Mouse (Mus musculus) kidney, adult 2 months (tissue): ENCODE measurements around the gene Prr36. TPM values are rescaled to one million over a fixed set of nuclear protein-coding genes. Genes with fewer than 3 reads are reported as not detected.

Source experiments
- DNase-seq: peaks from one replicate; pipeline ENCODE4 v3.0.0; 2021
- H3K27ac ChIP-seq: fragments of 200-500 bp; 2 replicates; pipeline ENCODE4 v1.5.1; 2012; ENCODE audit warnings: low read depth, low read length, control low read depth, inconsistent platforms; ENCODE audit not compliant: insufficient read depth
- H3K27me3 ChIP-seq: fragments of 200-500 bp; replicated peaks from 2 replicates; pipeline ENCODE4 v1.6.1; 2012; ENCODE audit warnings: mild to moderate bottlenecking, moderate library complexity, low read length, inconsistent platforms; ENCODE audit not compliant: control insufficient read depth, insufficient read depth
- H3K36me3 ChIP-seq: fragments of 200-500 bp; 2 replicates; pipeline ENCODE4 v1.6.1; 2012; ENCODE audit warnings: mild to moderate bottlenecking, moderate library complexity, low read length, inconsistent platforms; ENCODE audit not compliant: control insufficient read depth, insufficient read depth
- H3K4me1 ChIP-seq: fragments of 200-500 bp; 2 replicates; pipeline ENCODE4 v1.6.1; 2011; ENCODE audit warnings: low read length; ENCODE audit not compliant: control insufficient read depth, insufficient read depth
- H3K4me3 ChIP-seq: fragments of 200-500 bp; 2 replicates; pipeline ENCODE4 v1.5.1; 2011; ENCODE audit warnings: mild to moderate bottlenecking, low read depth, low read length, control low read depth; ENCODE audit not compliant: insufficient read depth
- CTCF ChIP-seq: fragments of 200-500 bp; conservative IDR thresholded peaks from 2 replicates; pipeline ENCODE4 v1.5.1; 2011; ENCODE audit warnings: low read depth, mild to moderate bottlenecking, control low read depth, low read length, moderate library complexity, mixed read lengths; ENCODE audit not compliant: insufficient read depth, insufficient read length
- POLR2A ChIP-seq: fragments of 200-500 bp; IDR thresholded peaks from one replicate; pipeline ENCODE4 v1.6.1; 2011; ENCODE audit warnings: low read depth, low read length, control low read depth
- WGBS: fragments of 180-500 bp; shearing (Covaris S2); methylation state at CpG from one replicate; pipeline ENCODE4 v1.1.7; 2018; 5-methylcytosine and 5-hydroxymethylcytosine counted together
- polyA plus RNA-seq: library from polyadenylated mRNA; depleted of rRNA; stranded (reverse); fragments of >200 nt; gene quantifications from 2 replicates; pipeline ENCODE4 v1.2.3, GENCODE M21; 2012

Gene Prr36
- polyA plus RNA-seq, 1 experiment, result 0.17 TPM

- TF ChIP-seq POLR2A (no peak), CTCF (no peak)
- no peak for DNase-seq
- Histone ChIP-seq H3K4me1 (0 out of 2 replicates have a peak, but pooled peaks cover 3% of the 10 kb centered on the region), H3K36me3 (peaks cover 2% of the 10 kb centered on the region; the same call in 1 of the 2 replicates), H3K27ac (no peak overlapping the region), H3K4me3 (no peak overlapping the region), H3K27me3 (no peaks in the 10 kb centered on the region)
- 45% methylated on average over 3 of the region's 3 CpGs for WGBS
These were observed 28.1 kb downstream of the Prr36 start for GRCm38 (mm10) chr8:4189031-4189722.

- Histone ChIP-seq H3K27me3 (no peaks in the 10 kb centered on the region), H3K4me3 (no peak overlapping the region), H3K27ac (no peak overlapping the region), H3K4me1 (0 out of 2 replicates have a peak, but pooled peaks cover 3% of the 10 kb centered on the region), H3K36me3 (peaks cover 4% of the 10 kb centered on the region; the same call in 1 of the 2 replicates)
- TF ChIP-seq POLR2A, result no peak
- no peak for TF ChIP-seq CTCF
- no peak for DNase-seq
These were observed 28.7 kb downstream of the Prr36 start for GRCm38 (mm10) chr8:4188605-4189004.

- no peak overlapping the region for H3K4me3 ChIP-seq
- no peak for DNase-seq
- H3K27me3 ChIP-seq, result no peaks in the 10 kb centered on the region
- H3K36me3 ChIP-seq, result peaks cover 4% of the 10 kb centered on the region; the same call in 1 of the 2 replicates
- no peak overlapping the region for H3K27ac ChIP-seq
- WGBS, result 95% methylated on average over 2 of the region's 2 CpGs
- TF ChIP-seq CTCF (no peak), POLR2A (no peak)
- no peaks in the 10 kb centered on the region for H3K4me1 ChIP-seq
These were observed 31.1 kb downstream of the Prr36 start for GRCm38 (mm10) chr8:4186151-4186550.

- H3K4me3 ChIP-seq, result no peak overlapping the region
- DNase-seq, result no peak
- no peaks in the 10 kb centered on the region for H3K27me3 ChIP-seq
- H3K4me1 ChIP-seq, result no peaks in the 10 kb centered on the region
- 88% methylated on average over 8 of the region's 8 CpGs for WGBS
- H3K27ac ChIP-seq, result no peak overlapping the region
- TF ChIP-seq CTCF (no peak), POLR2A (no peak)
- H3K36me3 ChIP-seq, result peaks cover 4% of the 10 kb centered on the region; the same call in 1 of the 2 replicates
These were observed 33.9 kb downstream of the Prr36 start for GRCm38 (mm10) chr8:4183409-4183808.

GRCm38 (mm10) chr8:4174018-4174417, 43.2 kb downstream of the Prr36 start:
- Histone ChIP-seq H3K4me1 (0 out of 2 replicates have a peak, but pooled peaks cover 2% of the 10 kb centered on the region), H3K4me3 (no peak overlapping the region), H3K27me3 (no peaks in the 10 kb centered on the region), H3K27ac (no peak overlapping the region), H3K36me3 (no peaks in the 10 kb centered on the region)
- TF ChIP-seq POLR2A (no peak), CTCF (no peak)
- WGBS, result 74% methylated on average over 2 of the region's 2 CpGs
- no peak for DNase-seq

- no peak for DNase-seq
- TF ChIP-seq CTCF, result no peak
- TF ChIP-seq POLR2A, result no peak
- Histone ChIP-seq H3K27ac (no peak overlapping the region), H3K27me3 (no peaks in the 10 kb centered on the region), H3K4me1 (0 out of 2 replicates have a peak, but pooled peaks cover 2% of the 10 kb centered on the region), H3K4me3 (no peak overlapping the region), H3K36me3 (no peaks in the 10 kb centered on the region)
- 78% methylated on average over 3 of the region's 3 CpGs for WGBS
These were observed 44.8 kb downstream of the Prr36 start for GRCm38 (mm10) chr8:4172486-4172885.

GRCm38 (mm10) chr8:4167918-4168317, 49.3 kb downstream of the Prr36 start:
- Histone ChIP-seq H3K4me3 (no peak overlapping the region), H3K27ac (no peak overlapping the region), H3K27me3 (no peaks in the 10 kb centered on the region), H3K4me1 (peaks cover 7% of the 10 kb centered on the region), H3K36me3 (no peaks in the 10 kb centered on the region)
- TF ChIP-seq CTCF, result no peak
- TF ChIP-seq POLR2A, result no peak
- 97% methylated on average over 1 of the region's 1 CpGs for WGBS
- DNase-seq, result no peak
